Mouse (Mus musculus) lung, postnatal 25 days (tissue): ENCODE data around the gene Grifin.

Experiments
- DNase-seq: peaks from one replicate; pipeline ENCODE4 v3.0.0; 2022; ENCODE audit warnings: low spot score

The Grifin gene

GRCm38 (mm10) chr5:140589082-140589774 lies 24.4 kb upstream of the Grifin start:
- DNase-seq: no peak

GRCm38 (mm10) chr5:140583732-140584368 lies 19.0 kb upstream of the Grifin start:
- DNase-seq: no peak

- no peak for DNase-seq
Observed at GRCm38 (mm10) chr5:140582995-140583731, 18.3 kb upstream of the Grifin start.

GRCm38 (mm10) chr5:140581569-140581968 lies 16.7 kb upstream of the Grifin start:
- DNase-seq: no peak

GRCm38 (mm10) chr5:140579771-140580170 lies 14.9 kb upstream of the Grifin start:
- no peak for DNase-seq

- DNase-seq: no peak
Observed at GRCm38 (mm10) chr5:140579221-140579620, 14.3 kb upstream of the Grifin start.

- DNase-seq: peak; percentile 51
Observed at GRCm38 (mm10) chr5:140575381-140575866, 10.6 kb upstream of the Grifin start.

GRCm38 (mm10) chr5:140572611-140573010 lies 7.7 kb upstream of the Grifin start:
- peak; percentile 43 for DNase-seq

GRCm38 (mm10) chr5:140571673-140572072 lies 6.8 kb upstream of the Grifin start:
- DNase-seq: peak; percentile 45

GRCm38 (mm10) chr5:140571201-140571600 lies 6.3 kb upstream of the Grifin start:
- DNase-seq: no peak

GRCm38 (mm10) chr5:140570223-140570870 lies 5.5 kb upstream of the Grifin start:
- no peak for DNase-seq

- no peak for DNase-seq
Observed at GRCm38 (mm10) chr5:140569032-140569595, 4.2 kb upstream of the Grifin start.

- DNase-seq: peak; percentile 74
Observed at GRCm38 (mm10) chr5:140568321-140568970, 3.6 kb upstream of the Grifin start.

- DNase-seq: no peak
Observed at GRCm38 (mm10) chr5:140567751-140568150, 2.9 kb upstream of the Grifin start.

GRCm38 (mm10) chr5:140567321-140567720 lies 2.5 kb upstream of the Grifin start:
- peak; percentile 88 for DNase-seq

GRCm38 (mm10) chr5:140566271-140566670 lies 1.4 kb upstream of the Grifin start:
- DNase-seq: no peak

GRCm38 (mm10) chr5:140565856-140566255 lies 985 bp upstream of the Grifin start:
- peak; percentile 54 for DNase-seq

- DNase-seq: no peak
Observed at GRCm38 (mm10) chr5:140565451-140565850, 580 bp upstream of the Grifin start.

GRCm38 (mm10) chr5:140562601-140563000 lies 2.3 kb downstream of the Grifin start:
- no peak for DNase-seq

GRCm38 (mm10) chr5:140556859-140557258 lies 8.0 kb downstream of the Grifin start:
- DNase-seq: no peak

- no peak for DNase-seq
Observed at GRCm38 (mm10) chr5:140553719-140554118, 11.2 kb downstream of the Grifin start.
